Mouse (Mus musculus): ENCODE data around the gene Ecsit.

DNA sequence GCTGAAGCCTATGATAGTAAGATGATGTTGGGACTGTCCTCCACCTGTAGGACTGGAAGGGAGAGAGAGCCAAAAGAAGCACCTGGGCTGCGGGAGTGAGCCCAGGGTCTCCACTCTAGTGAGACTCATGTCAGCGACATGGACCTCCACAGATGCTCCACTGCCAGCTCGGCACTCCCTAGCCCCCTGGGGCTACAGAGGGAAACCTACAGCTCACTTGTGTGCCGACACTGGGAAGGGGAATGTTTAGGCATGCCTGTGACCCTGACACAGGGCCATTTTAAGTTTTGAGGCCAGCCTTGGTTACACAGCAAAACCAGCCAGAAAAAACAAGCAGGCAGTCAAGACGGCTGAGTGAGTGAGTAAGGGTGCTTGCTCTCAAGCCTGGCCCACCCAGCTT is 18.0 kb downstream of the Ecsit start:
- TF ChIP-seq EP300 (IDR thresholded peaks at IDR 0.05; ENCODE audit: insufficient read depth, low read depth, low read length) (no peak), POLR2A (IDR thresholded peaks at IDR 0.05; ENCODE audit: insufficient read depth, low read depth, low read length) (no peak), CTCF (IDR thresholded peaks at IDR 0.05) (no peak)
